24 mouse cellular contexts compared by ENCODE assay signal in genomic region chr2:118497890-118498289, GRCm38 (mm10). TPM values are rescaled to one million over a fixed set of nuclear protein-coding genes. Genes with fewer than 3 reads are reported as not detected.
DNase-seq lines count a peak whose midpoint lies in the region; ATAC-seq lines count a peak whose summit lies in the region.
"Had no signal": no experiment of that assay in that cellular context is flagged by ENCODE, and none has a peak within 500 bp of the region (broad histone marks: within the 10 kb centered on the region; RNA-seq: fewer than 3 reads in every experiment).

No protein-coding gene starts in this region.

- no peaks in the 10 kb centered on the region for H3K36me3 ChIP-seq in embryonic facial prominence, embryonic 12.5 days
- H3K36me3 ChIP-seq: forebrain, embryonic 10.5 days; heart, embryonic 10.5 days; heart, embryonic 13.5 days had no signal

- H3K27ac ChIP-seq in embryonic facial prominence, embryonic 12.5 days, result no peak overlapping the region
- H3K27ac ChIP-seq: forebrain, embryonic 10.5 days; forebrain, embryonic 13.5 days; heart, adult 2 months; heart, embryonic 10.5 days; heart, embryonic 13.5 days; hindbrain, embryonic 14.5 days; hindbrain, postnatal 0 days had no signal

- DNase-seq in thymus, postnatal 14 days, result peak; percentile 58
- DNase-seq in thymus, postnatal 0 days (ENCODE audit: low spot score), result no peak
- peak; percentile 53 to 54 for DNase-seq in thymus, postnatal 36 days
- DNase-seq in cerebellum, adult 11-12 months, result no peak
- DNase-seq: adrenal gland, adult 2 months; adrenal gland, postnatal 14 days; cerebellum, adult 11 months; cerebellum, adult 8-10 months; cerebellum, postnatal 10 days; gastrocnemius, postnatal 10 days; gastrocnemius, postnatal 36 days; heart, adult 2 months; heart, postnatal 14 days; heart, postnatal 4 days had no signal

- ATAC-seq in embryonic facial prominence, embryonic 12.5 days (ENCODE audit: insufficient number of reproducible peaks, insufficient read depth, low FRiP score, low TSS enrichment), result no peak
- ATAC-seq in inflammation-experienced regulatory T-cells, adult 6 months, result no peak
- ATAC-seq: CD4-positive, CD25-positive, alpha-beta regulatory T cell, adult 4 months; forebrain, embryonic 13.5 days; forebrain, embryonic 16.5 days had no signal

- 81% methylated on average over 5 of the region's 5 CpGs for WGBS in embryonic facial prominence, embryonic 12.5 days

- peak overlapping the region; percentile 3; the same call in 1 of the 2 replicates for H3K9ac ChIP-seq in embryonic facial prominence, embryonic 12.5 days
- H3K9ac ChIP-seq: forebrain, embryonic 13.5 days; heart, embryonic 13.5 days; hindbrain, embryonic 14.5 days had no signal

- H3K4me2 ChIP-seq in embryonic facial prominence, embryonic 12.5 days (replicated peaks), result no peak overlapping the region
- H3K4me2 ChIP-seq: forebrain, embryonic 13.5 days; heart, embryonic 13.5 days; hindbrain, embryonic 14.5 days had no signal

- no peaks in the 10 kb centered on the region for H3K9me3 ChIP-seq in embryonic facial prominence, embryonic 12.5 days
- H3K9me3 ChIP-seq: forebrain, embryonic 10.5 days; forebrain, embryonic 13.5 days; heart, embryonic 10.5 days; heart, embryonic 13.5 days had no signal

- H3K4me1 ChIP-seq in embryonic facial prominence, embryonic 12.5 days, result peaks cover 30% of the 10 kb centered on the region

- no peak overlapping the region for H3K4me3 ChIP-seq in embryonic facial prominence, embryonic 12.5 days
- H3K4me3 ChIP-seq: forebrain, embryonic 10.5 days; forebrain, embryonic 13.5 days; heart, adult 2 months; heart, embryonic 10.5 days; heart, embryonic 13.5 days had no signal

- no peaks in the 10 kb centered on the region for H3K27me3 ChIP-seq in embryonic facial prominence, embryonic 12.5 days
- H3K27me3 ChIP-seq: forebrain, embryonic 13.5 days; heart, embryonic 13.5 days had no signal

RNA-seq across cellular contexts. Expression of gene Srp14, which starts 18.4 kb away (rescaled TPM):
- polyA plus RNA-seq in thymus, postnatal 0 days (2015; fragmentation: Nextera tagmentation; extraction: Ambion mirVana), result 372 and 403 TPM in 2 replicates
- 239 and 256 TPM in 2 replicates for polyA plus RNA-seq in embryonic facial prominence, embryonic 12.5 days (2016; fragmentation: Nextera tagmentation; extraction: Ambion mirVana)
- polyA plus RNA-seq in inflammation-experienced regulatory T-cells, adult 6 months (2017; shearing (Covaris generic)), result 100 to 1,000 TPM; 288 to 331 (median 298) TPM

RNA-seq across cellular contexts. Expression of gene Bmf, which starts 51.6 kb away (rescaled TPM):
- polyA plus RNA-seq in thymus, postnatal 0 days (2015; fragmentation: Nextera tagmentation; extraction: Ambion mirVana), result 10.0 and 10.6 TPM in 2 replicates
- polyA plus RNA-seq in embryonic facial prominence, embryonic 12.5 days (2016; fragmentation: Nextera tagmentation; extraction: Ambion mirVana), result 6.6 and 7.1 TPM in 2 replicates
- 1 to 10 TPM in 2 of 3 experiments, under 1 TPM in 1; 0.81 to 2.8 (median 1.7) TPM for polyA plus RNA-seq in inflammation-experienced regulatory T-cells, adult 6 months (2017; shearing (Covaris generic))

Comparison
In these comparisons a context has a peak if more than half of its experiments do, and no peak if none do; other contexts are left out.
1. DNase-seq: peak in thymus, postnatal 14 days (single experiment) and thymus, postnatal 36 days (2 of 2); none in thymus, postnatal 0 days (single experiment) and cerebellum, adult 11-12 months (single experiment).